Mouse (Mus musculus) thymus, adult 2 months (tissue): ENCODE results near the gene Fkbp15. TPM values are rescaled to one million over a fixed set of nuclear protein-coding genes. Genes with fewer than 3 reads are reported as not detected.

Source experiments
- DNase-seq: peaks from one replicate; pipeline ENCODE4 v3.0.0; 2021
- H3K27ac ChIP-seq: fragments of 200-500 bp; 2 replicates; pipeline ENCODE4 v1.5.1; 2012; ENCODE audit warnings: low read length, control low read depth; ENCODE audit not compliant: control insufficient read depth, insufficient read depth
- H3K27me3 ChIP-seq: fragments of 200-500 bp; 2 replicates; pipeline ENCODE4 v1.6.1; 2012; ENCODE audit warnings: mild to moderate bottlenecking, low read length, moderate library complexity, mixed read lengths; ENCODE audit not compliant: control insufficient read depth, insufficient read depth
- H3K36me3 ChIP-seq: fragments of 200-500 bp; 2 replicates; pipeline ENCODE4 v1.6.1; 2012; ENCODE audit warnings: mild to moderate bottlenecking, low read length, moderate library complexity; ENCODE audit not compliant: control insufficient read depth, insufficient read depth
- H3K4me1 ChIP-seq: fragments of 200-500 bp; replicated peaks from 2 replicates; pipeline ENCODE4 v1.6.1; 2012; ENCODE audit warnings: low read length; ENCODE audit not compliant: control insufficient read depth, insufficient read depth
- H3K4me3 ChIP-seq: fragments of 200-500 bp; 2 replicates; pipeline ENCODE4 v1.5.1; 2012; ENCODE audit warnings: mild to moderate bottlenecking, low read length, control low read depth, moderate library complexity; ENCODE audit not compliant: control insufficient read depth, insufficient read depth
- CTCF ChIP-seq: fragments of 200-500 bp; IDR thresholded peaks from 2 replicates; pipeline ENCODE4 v1.5.1; 2012; ENCODE audit warnings: mild to moderate bottlenecking, control low read depth, low read length, moderate library complexity, borderline replicate concordance; ENCODE audit not compliant: control insufficient read depth, poor library complexity, insufficient read depth; ENCODE audit errors: extremely low read depth
- POLR2A ChIP-seq: fragments of 200-500 bp; IDR thresholded peaks from 2 replicates; pipeline ENCODE4 v1.6.1; 2012; ENCODE audit warnings: mild to moderate bottlenecking, low read length, control low read depth, moderate library complexity; ENCODE audit not compliant: control insufficient read depth, poor library complexity, insufficient read depth; ENCODE audit errors: extremely low read depth
- WGBS: fragments of 180-500 bp; shearing (Covaris S2); methylation state at CpG from one replicate; pipeline ENCODE4 v1.1.7; 2018; 5-methylcytosine and 5-hydroxymethylcytosine counted together
- polyA plus RNA-seq: library from polyadenylated mRNA; depleted of rRNA; stranded (reverse); fragments of >200 nt; gene quantifications from 2 replicates; pipeline ENCODE4 v1.2.3, GENCODE M21; 2012

Gene Fkbp15
- polyA plus RNA-seq, 1 experiment = 59.3 TPM

- no peak for TF ChIP-seq POLR2A
- no peak for TF ChIP-seq CTCF
- H3K27me3 ChIP-seq = no peaks in the 10 kb centered on the region
- H3K4me3 ChIP-seq = no peak overlapping the region
- no peak for DNase-seq
- peaks cover 6% of the 10 kb centered on the region for H3K4me1 ChIP-seq
- WGBS = 92% methylated on average over 7 of the region's 7 CpGs
- H3K36me3 ChIP-seq = no peaks in the 10 kb centered on the region
- no peak overlapping the region for H3K27ac ChIP-seq
Measured at GRCm38 (mm10) chr4:62289226-62289625, 71.1 kb downstream of the Fkbp15 start.

GRCm38 (mm10) chr4:62286992-62287900 lies 73.1 kb downstream of the Fkbp15 start:
- H3K27me3 ChIP-seq = no peaks in the 10 kb centered on the region
- no peaks in the 10 kb centered on the region for H3K36me3 ChIP-seq
- peaks cover 6% of the 10 kb centered on the region for H3K4me1 ChIP-seq
- no peak overlapping the region for H3K27ac ChIP-seq
- DNase-seq = no peak
- TF ChIP-seq POLR2A (no peak), CTCF (no peak)
- H3K4me3 ChIP-seq = no peak overlapping the region; the same call in 1 of the 2 replicates
- WGBS = 15% methylated on average over 12 of the region's 12 CpGs

- TF ChIP-seq POLR2A (0 out of 2 replicates have a peak, but pooled peaks have one; percentile 49), CTCF (peak; percentile 47; the same call in 1 of the 2 replicates)
- Histone ChIP-seq H3K27ac (no peak overlapping the region), H3K27me3 (no peaks in the 10 kb centered on the region), H3K4me3 (peak overlapping the region; percentile 81), H3K36me3 (no peaks in the 10 kb centered on the region), H3K4me1 (peaks cover 6% of the 10 kb centered on the region)
- under 1% methylated on average over 55 of the region's 55 CpGs for WGBS
- DNase-seq = peak; percentile 76
Measured at GRCm38 (mm10) chr4:62286257-62286991, 73.9 kb downstream of the Fkbp15 start.

GRCm38 (mm10) chr4:62285576-62285975 lies 74.8 kb downstream of the Fkbp15 start:
- Histone ChIP-seq H3K36me3 (no peaks in the 10 kb centered on the region), H3K27ac (no peak overlapping the region), H3K4me1 (peaks cover 6% of the 10 kb centered on the region), H3K4me3 (no peak overlapping the region), H3K27me3 (no peaks in the 10 kb centered on the region)
- no peak for TF ChIP-seq POLR2A
- no peak for TF ChIP-seq CTCF
- WGBS = 91% methylated on average over 8 of the region's 8 CpGs
- DNase-seq = no peak

GRCm38 (mm10) chr4:62282969-62283368 lies 77.4 kb downstream of the Fkbp15 start:
- Histone ChIP-seq H3K27me3 (no peaks in the 10 kb centered on the region), H3K36me3 (no peaks in the 10 kb centered on the region), H3K4me3 (no peak overlapping the region), H3K27ac (no peak overlapping the region), H3K4me1 (peaks cover 6% of the 10 kb centered on the region)
- no peak for DNase-seq
- TF ChIP-seq CTCF = no peak
- no peak for TF ChIP-seq POLR2A
- 92% methylated on average over 7 of the region's 7 CpGs for WGBS

- no peak for DNase-seq
- Histone ChIP-seq H3K4me3 (no peak overlapping the region), H3K36me3 (no peaks in the 10 kb centered on the region), H3K27ac (no peak overlapping the region), H3K4me1 (no peaks in the 10 kb centered on the region), H3K27me3 (no peaks in the 10 kb centered on the region)
- no peak for TF ChIP-seq CTCF
- no peak for TF ChIP-seq POLR2A
- WGBS = 90% methylated on average over 5 of the region's 5 CpGs
Measured at GRCm38 (mm10) chr4:62281319-62281718, 79.0 kb downstream of the Fkbp15 start.
